Mouse (Mus musculus) kidney, postnatal 0 days (tissue): ENCODE data around the gene Asxl1. TPM values are rescaled to one million over a fixed set of nuclear protein-coding genes. Genes with fewer than 3 reads are reported as not detected.

Experiments used
- ATAC-seq: fragments of 200-750 bp; cut with Nextera tagmentation; replicated peaks from 2 replicates; pipeline ENCODE4 v1.8.0; 2017; ENCODE audit warnings: low read depth, moderate number of reproducible peaks, moderate TSS enrichment, moderate library complexity; ENCODE audit not compliant: low FRiP score
- DNase-seq: peaks from one replicate; pipeline ENCODE4 v3.0.0-alpha.2; 2016; ENCODE audit warnings: low spot score
- H3K27ac ChIP-seq: fragments of 300-500 bp; sonication (generic); 2 replicates; pipeline ENCODE4 v1.5.1; 2014; ENCODE audit warnings: mild to moderate bottlenecking
- H3K27me3 ChIP-seq: fragments of 300-500 bp; sonication (generic); 2 replicates; pipeline ENCODE4 v1.6.1; 2014; ENCODE audit warnings: low read length, mixed read lengths; ENCODE audit not compliant: insufficient read depth
- H3K36me3 ChIP-seq: fragments of 300-500 bp; sonication (generic); 2 replicates; pipeline ENCODE4 v1.6.1; 2014; ENCODE audit warnings: low read length, mixed read lengths; ENCODE audit not compliant: insufficient read depth
- H3K4me1 ChIP-seq: fragments of 300-500 bp; sonication (generic); replicated peaks from 2 replicates; pipeline ENCODE4 v1.6.1; 2014; ENCODE audit warnings: antibody characterized with exemption, low read length, mixed read lengths; ENCODE audit not compliant: insufficient read depth
- H3K4me2 ChIP-seq: fragments of 300-500 bp; sonication (generic); 2 replicates; pipeline ENCODE4 v1.6.1; 2014; ENCODE audit warnings: mild to moderate bottlenecking, low read length, moderate library complexity, mixed read lengths
- H3K4me3 ChIP-seq: fragments of 300-500 bp; sonication (generic); replicated peaks from 2 replicates; pipeline ENCODE4 v1.5.1; 2014; ENCODE audit warnings: low read depth, low read length
- H3K9ac ChIP-seq: fragments of 300-500 bp; sonication (generic); 2 replicates; pipeline ENCODE4 v1.6.1; 2014; ENCODE audit warnings: low read depth, low read length
- H3K9me3 ChIP-seq: fragments of 300-500 bp; sonication (generic); replicated peaks from 2 replicates; pipeline ENCODE4 v1.6.1; 2016; ENCODE audit warnings: low read length, inconsistent platforms, mixed read lengths
- CTCF ChIP-seq: IDR thresholded peaks from 2 replicates; pipeline ENCODE4 v1.5.1; 2016; ENCODE audit warnings: antibody characterized with exemption, low read depth, mild to moderate bottlenecking, moderate library complexity
- WGBS: fragments of 180-500 bp; shearing (Covaris S2); extraction: QIAGEN DNeasy Blood & Tissue Kit; methylation state at CpG from one replicate; pipeline ENCODE4 v1.1.7; 2014; 5-methylcytosine and 5-hydroxymethylcytosine counted together
- polyA plus RNA-seq: library from polyadenylated mRNA; unstranded; fragments of >200 nt; fragmentation: Nextera tagmentation; extraction: Ambion mirVana; gene quantifications from 2 replicates; pipeline ENCODE4 v1.2.1, GENCODE M21; 2015

Asxl1 gene
- polyA plus RNA-seq, 1 experiment from 2014 or later: 14.1 TPM

DNA sequence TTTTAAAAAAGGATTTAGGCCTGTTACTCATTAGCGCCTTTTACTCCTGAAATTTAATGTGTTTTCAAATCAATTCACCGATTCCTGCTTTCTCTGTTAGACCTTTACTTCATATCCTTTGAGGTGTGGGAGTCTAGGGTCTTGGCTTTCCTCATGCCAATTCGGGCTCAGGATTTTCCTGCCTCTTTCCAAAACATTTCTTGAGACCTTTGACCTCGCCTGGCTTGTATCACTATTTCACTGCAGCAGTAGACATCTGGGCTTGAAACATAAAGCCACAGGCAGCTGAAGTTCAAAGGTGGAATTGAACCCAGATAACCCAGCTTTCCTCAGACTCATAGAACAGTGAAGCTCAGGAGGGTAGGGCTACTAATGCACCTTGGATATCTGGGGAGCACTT is 100.8 kb downstream of the Asxl1 start:
- no peak overlapping the region for H3K27ac ChIP-seq
- H3K9ac ChIP-seq: no peak overlapping the region
- no peak overlapping the region for H3K4me3 ChIP-seq
- H3K4me2 ChIP-seq: no peak overlapping the region; the same call in 1 of the 2 replicates
- peaks cover 11% of the 10 kb centered on the region for H3K4me1 ChIP-seq
- no peaks in the 10 kb centered on the region for H3K9me3 ChIP-seq
- TF ChIP-seq CTCF: no peak
- no peaks in the 10 kb centered on the region for H3K36me3 ChIP-seq
- 12% methylated on average over 4 of the region's 4 CpGs for WGBS
- ATAC-seq (no peak), DNase-seq (no peak)
- H3K27me3 ChIP-seq: no peaks in the 10 kb centered on the region

- no peak overlapping the region for H3K4me3 ChIP-seq
- DNase-seq: no peak
- no peak for TF ChIP-seq CTCF
- no peaks in the 10 kb centered on the region for H3K9me3 ChIP-seq
- H3K4me1 ChIP-seq: no peaks in the 10 kb centered on the region; the same call in 1 of the 2 replicates
- H3K27ac ChIP-seq: no peak overlapping the region
- H3K4me2 ChIP-seq: no peak overlapping the region
- WGBS: 80% methylated on average over 3 of the region's 3 CpGs
- no peaks in the 10 kb centered on the region for H3K27me3 ChIP-seq
- no peak for ATAC-seq
- H3K36me3 ChIP-seq: no peaks in the 10 kb centered on the region
- no peak overlapping the region for H3K9ac ChIP-seq
Observed at GRCm38 (mm10) chr2:153447719-153448118, 102.1 kb downstream of the Asxl1 start.

DNA sequence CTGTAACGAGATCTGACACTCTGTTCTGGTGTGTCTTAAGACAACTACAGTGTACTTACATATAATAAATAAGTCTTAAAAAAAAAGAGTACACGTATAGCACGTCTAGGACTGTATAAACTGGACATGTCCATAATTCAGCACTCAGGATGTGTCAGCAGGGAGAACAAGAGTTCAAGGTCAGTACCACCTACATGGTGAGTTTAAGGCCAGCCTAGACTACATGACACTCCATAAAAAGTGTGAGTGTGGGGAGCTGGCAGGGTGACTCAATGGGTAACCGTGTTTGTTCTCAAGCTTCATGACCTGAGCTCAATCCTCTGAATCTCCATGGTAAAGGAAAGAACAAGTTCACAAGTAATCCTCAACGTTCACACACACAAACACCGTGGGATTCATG is 102.9 kb downstream of the Asxl1 start:
- Histone ChIP-seq H3K36me3 (no peaks in the 10 kb centered on the region), H3K9me3 (no peaks in the 10 kb centered on the region), H3K9ac (no peak overlapping the region), H3K4me2 (no peak overlapping the region), H3K27me3 (no peaks in the 10 kb centered on the region), H3K27ac (no peak overlapping the region), H3K4me3 (no peak overlapping the region), H3K4me1 (no peaks in the 10 kb centered on the region)
- 77% methylated on average over 6 of the region's 6 CpGs for WGBS
- ATAC-seq: no peak
- no peak for TF ChIP-seq CTCF
- no peak for DNase-seq

Other genes starting within 250 kb of the Asxl1 start
- gene Hck, start 237.4 kb upstream of the Asxl1 start, polyA plus RNA-seq: 3.6 and 4.3 TPM in 2 replicates
- gene Tm9sf4, start 184.5 kb upstream of the Asxl1 start, polyA plus RNA-seq: 68.1 and 74.5 TPM in 2 replicates
- 9.3 and 10.6 TPM in 2 replicates for gene Tspyl3, start 120.4 kb upstream of the Asxl1 start, polyA plus RNA-seq
- 7.8 and 8.2 TPM in 2 replicates for gene Plagl2, start 104.4 kb upstream of the Asxl1 start, polyA plus RNA-seq
- 3.6 and 4.6 TPM in 2 replicates for gene Pofut1, start 104.3 kb upstream of the Asxl1 start, polyA plus RNA-seq
- gene Kif3b, start 54.4 kb upstream of the Asxl1 start, polyA plus RNA-seq: 6.0 and 6.7 TPM in 2 replicates
- not detected in 2 replicates for gene 4930404H24Rik, start 147.0 kb downstream of the Asxl1 start, polyA plus RNA-seq
- gene Nol4l, start 184.1 kb downstream of the Asxl1 start, polyA plus RNA-seq: 9.0 and 9.6 TPM in 2 replicates